Mouse (Mus musculus): ENCODE results near the gene Hcn4.

- no peak for TF ChIP-seq CTCF (IDR thresholded peaks at IDR 0.05; ENCODE audit: low read depth, low read length)
- TF ChIP-seq POLR2A (IDR thresholded peaks at IDR 0.05; ENCODE audit: insufficient read depth, low read length): no peak
- TF ChIP-seq EP300 (IDR thresholded peaks at IDR 0.05; ENCODE audit: insufficient read depth, low read depth, low read length): no peak
These were observed 51.1 kb downstream of the Hcn4 start for GRCm38 (mm10) chr9:58874354-58874753.
